Mouse (Mus musculus) hindbrain, embryonic 15.5 days (tissue): Measurements from ENCODE around the gene Cmtr2. TPM values are rescaled to one million over a fixed set of nuclear protein-coding genes. Genes with fewer than 3 reads are reported as not detected.

Experiments
- ATAC-seq: fragments of 200-750 bp; cut with Nextera tagmentation; 2 replicates; pipeline ENCODE4 v1.8.0; 2017; ENCODE audit warnings: low read depth, moderate number of reproducible peaks, moderate TSS enrichment; ENCODE audit not compliant: low FRiP score
- H3K27ac ChIP-seq: fragments of 300-500 bp; sonication (generic); replicated peaks from 2 replicates; pipeline ENCODE4 v1.5.1; 2015; ENCODE audit warnings: mild to moderate bottlenecking, inconsistent platforms
- H3K27me3 ChIP-seq: fragments of 300-500 bp; sonication (generic); 2 replicates; pipeline ENCODE4 v1.6.1; 2015; ENCODE audit warnings: control low read depth, inconsistent platforms
- H3K36me3 ChIP-seq: fragments of 300-500 bp; sonication (generic); 2 replicates; pipeline ENCODE4 v1.6.1; 2015; ENCODE audit warnings: control low read depth, inconsistent platforms
- H3K4me1 ChIP-seq: fragments of 300-500 bp; sonication (generic); replicated peaks from 2 replicates; pipeline ENCODE4 v1.6.1; 2015; ENCODE audit warnings: control low read depth, inconsistent platforms
- H3K4me2 ChIP-seq: fragments of 300-500 bp; sonication (generic); 2 replicates; pipeline ENCODE4 v1.6.1; 2015; ENCODE audit warnings: moderate library complexity, mild to moderate bottlenecking, inconsistent platforms
- H3K4me3 ChIP-seq: fragments of 300-500 bp; sonication (generic); 2 replicates; pipeline ENCODE4 v1.5.1; 2015; ENCODE audit warnings: mild to moderate bottlenecking, inconsistent platforms
- H3K9ac ChIP-seq: fragments of 300-500 bp; sonication (generic); 2 replicates; pipeline ENCODE4 v1.6.1; 2015; ENCODE audit warnings: inconsistent platforms
- H3K9me3 ChIP-seq: fragments of 300-500 bp; sonication (generic); 2 replicates; pipeline ENCODE4 v1.6.1; 2016; ENCODE audit warnings: control low read depth, inconsistent platforms
- WGBS: fragments of 180-500 bp; shearing (Covaris S2); methylation state at CpG from one replicate; pipeline ENCODE4 v1.1.7; 2015; 5-methylcytosine and 5-hydroxymethylcytosine counted together
- polyA plus RNA-seq: library from polyadenylated mRNA; unstranded; fragments of >200 nt; fragmentation: Nextera tagmentation; extraction: Ambion mirVana; gene quantifications from 2 replicates; pipeline ENCODE4 v1.2.1, GENCODE M21; 2015

The Cmtr2 gene
- polyA plus RNA-seq, 1 experiment from 2014 or later = 10.9 TPM

DNA sequence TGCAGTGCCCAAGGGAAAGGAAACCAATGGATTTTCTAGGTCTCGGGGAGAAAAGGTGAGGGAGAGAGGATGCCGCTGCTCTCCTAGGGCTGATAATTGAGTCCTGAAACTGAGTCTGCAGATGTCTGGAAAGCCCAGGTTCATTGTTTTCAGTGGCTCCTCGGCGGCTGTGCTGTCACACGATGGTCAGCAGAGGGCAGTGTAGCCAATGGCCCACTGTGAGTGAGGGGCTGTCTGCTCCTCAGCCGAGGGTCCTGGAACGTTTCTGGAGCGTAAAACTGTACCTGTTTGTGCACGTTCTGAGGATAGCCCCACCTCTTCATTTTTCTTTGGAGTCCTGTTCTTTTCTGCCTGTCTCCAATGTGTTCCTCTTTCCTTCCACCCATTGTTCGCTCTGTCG lies 13.7 kb upstream of the Cmtr2 start:
- Histone ChIP-seq H3K27ac (no peak overlapping the region), H3K4me3 (no peak overlapping the region), H3K36me3 (no peaks in the 10 kb centered on the region), H3K9me3 (no peaks in the 10 kb centered on the region), H3K4me1 (no peaks in the 10 kb centered on the region), H3K9ac (no peak overlapping the region), H3K4me2 (no peak overlapping the region), H3K27me3 (no peaks in the 10 kb centered on the region)
- ATAC-seq = no peak
- WGBS = 29% methylated on average over 11 of the region's 11 CpGs

DNA sequence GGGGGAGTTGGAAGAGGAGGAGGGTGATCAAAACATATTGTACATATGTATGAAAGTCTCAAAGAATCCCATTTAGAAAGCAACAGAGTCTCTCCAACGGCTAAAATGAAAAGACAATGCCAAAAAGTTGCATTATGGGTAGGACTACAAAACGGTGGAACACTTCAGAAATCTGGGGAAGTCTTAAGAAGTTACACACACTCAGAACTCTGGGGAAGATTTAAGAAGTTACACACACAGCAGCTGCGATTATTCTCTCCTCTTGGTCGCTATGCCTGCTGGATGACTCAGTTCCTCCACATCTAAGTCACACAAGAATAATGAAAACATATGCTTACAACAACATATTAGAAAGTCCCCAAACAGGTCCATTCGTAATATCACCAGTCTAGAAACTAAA lies 788 bp downstream of the Cmtr2 start:
- ATAC-seq = no peak
- 83% methylated on average over 5 of the region's 5 CpGs for WGBS
- H3K36me3 ChIP-seq = peaks cover 2% of the 10 kb centered on the region
- no peak overlapping the region for H3K4me2 ChIP-seq
- peaks cover 25% of the 10 kb centered on the region for H3K4me1 ChIP-seq
- H3K27me3 ChIP-seq = no peaks in the 10 kb centered on the region
- H3K9ac ChIP-seq = no peak overlapping the region
- H3K9me3 ChIP-seq = no peaks in the 10 kb centered on the region
- H3K4me3 ChIP-seq = no peak overlapping the region
- no peak overlapping the region for H3K27ac ChIP-seq

DNA sequence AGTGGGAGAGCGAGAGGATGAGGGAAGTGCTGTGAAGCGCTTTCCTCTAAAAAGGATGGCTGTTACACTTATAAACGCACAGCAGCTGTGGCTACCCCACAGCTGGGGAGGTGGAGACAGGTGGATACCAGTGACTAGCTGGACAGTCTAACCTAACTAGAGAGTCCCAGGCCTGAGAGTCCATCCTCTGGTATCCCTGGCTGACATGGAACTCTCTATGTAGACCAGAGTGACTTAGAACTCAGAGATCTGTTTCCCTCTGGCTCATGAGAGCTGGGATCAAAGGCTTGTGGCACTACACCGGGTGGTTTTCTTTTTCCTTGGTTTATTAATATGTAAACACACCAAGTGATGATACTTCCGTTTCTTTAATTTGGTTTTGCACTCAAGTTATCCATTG lies 1.7 kb downstream of the Cmtr2 start:
- peak overlapping the region; percentile 30; the same call in 1 of the 2 replicates for H3K9ac ChIP-seq

DNA sequence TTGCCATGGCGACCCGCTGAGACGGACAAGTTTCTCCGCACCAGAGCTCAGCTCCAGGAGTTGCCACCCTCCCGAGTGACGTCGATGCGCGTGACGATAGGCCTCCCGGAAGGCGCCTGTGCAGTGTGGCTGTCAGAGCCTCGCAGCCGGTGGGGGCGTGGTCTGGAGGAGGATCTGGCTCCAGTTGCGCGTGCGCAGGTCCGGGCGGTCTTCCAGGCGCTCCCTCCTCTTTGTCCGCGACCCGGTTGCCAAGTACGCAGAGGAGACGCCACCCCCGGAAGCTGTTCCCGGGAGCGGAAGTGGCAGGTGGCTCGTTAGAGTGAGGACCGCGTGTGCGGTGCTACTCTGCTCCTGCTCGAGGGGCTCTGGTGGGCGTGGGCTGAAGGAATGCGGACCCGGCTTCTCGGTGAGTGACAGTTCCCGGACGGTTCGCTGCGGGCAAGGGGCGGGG lies 2.2 kb downstream of the Cmtr2 start:
- H3K4me3 ChIP-seq = peak overlapping the region; percentile 58
- peaks cover 17% of the 10 kb centered on the region for H3K36me3 ChIP-seq
- H3K9me3 ChIP-seq = no peaks in the 10 kb centered on the region
- H3K27ac ChIP-seq = peak overlapping the region; percentile 77
- H3K9ac ChIP-seq = peak overlapping the region; percentile 49
- H3K4me1 ChIP-seq = peaks cover 25% of the 10 kb centered on the region
- ATAC-seq = peak; percentile 100
- no peaks in the 10 kb centered on the region for H3K27me3 ChIP-seq
- WGBS = under 1% methylated on average over 43 of the region's 43 CpGs
- H3K4me2 ChIP-seq = peak overlapping the region; percentile 74

More for the DNA sequence above, 1.7 kb downstream of the Cmtr2 start:
- Histone ChIP-seq H3K4me2 (peak overlapping the region; percentile 74), H3K36me3 (peaks cover 12% of the 10 kb centered on the region), H3K9me3 (no peaks in the 10 kb centered on the region), H3K4me1 (peaks cover 25% of the 10 kb centered on the region), H3K27ac (peak overlapping the region; percentile 77), H3K4me3 (peak overlapping the region; percentile 58), H3K27me3 (no peaks in the 10 kb centered on the region)
- peak; percentile 43; the same call in 1 of the 2 replicates for ATAC-seq
- WGBS = 29% methylated on average over 5 of the region's 5 CpGs

DNA sequence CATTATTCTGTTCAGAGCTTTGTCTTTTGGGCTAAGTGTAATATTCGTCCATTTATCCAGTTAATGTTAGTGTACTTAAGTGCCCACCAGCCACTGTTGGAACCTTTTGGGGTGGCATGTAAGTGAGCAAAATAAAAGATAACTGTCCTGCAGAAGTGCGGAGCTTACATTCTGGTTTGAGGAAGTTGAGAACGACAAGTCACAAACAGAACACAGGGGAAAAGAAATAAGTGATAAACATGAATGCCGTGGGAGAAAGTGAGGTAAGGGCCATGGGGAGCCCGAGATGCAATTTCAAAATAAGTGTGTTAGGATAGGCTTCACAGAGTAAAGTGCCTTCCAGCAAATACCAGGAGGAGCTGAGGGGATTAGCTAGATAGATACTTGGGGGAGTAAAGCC lies 3.0 kb downstream of the Cmtr2 start:
- Histone ChIP-seq H3K9ac (peak overlapping the region; percentile 49), H3K27me3 (no peaks in the 10 kb centered on the region), H3K36me3 (peaks cover 25% of the 10 kb centered on the region), H3K4me1 (peaks cover 25% of the 10 kb centered on the region), H3K27ac (no peak overlapping the region), H3K4me2 (peak overlapping the region; percentile 74), H3K9me3 (no peaks in the 10 kb centered on the region), H3K4me3 (peak overlapping the region; percentile 58)
- 78% methylated on average over 5 of the region's 5 CpGs for WGBS
- no peak for ATAC-seq

DNA sequence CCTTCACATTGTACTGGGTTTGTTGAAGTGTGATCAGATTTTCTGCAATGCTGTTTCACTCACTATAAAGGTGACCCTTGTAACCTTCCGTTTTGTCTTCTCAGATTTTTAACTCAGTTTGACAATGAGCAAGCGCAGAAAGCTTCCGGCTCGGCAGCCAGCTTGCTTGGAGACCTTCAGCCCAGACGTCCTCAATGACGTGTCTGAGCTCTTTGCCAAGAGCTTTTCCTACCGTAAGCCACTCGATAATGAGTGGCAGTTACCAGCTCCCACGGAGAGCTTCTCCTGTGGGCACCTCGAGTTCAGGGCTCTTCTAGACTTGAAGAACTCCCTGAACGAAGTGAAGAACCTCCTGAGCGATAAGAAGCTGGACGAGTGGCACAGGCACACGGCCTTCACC lies 5.5 kb downstream of the Cmtr2 start:
- Histone ChIP-seq H3K4me3 (no peak overlapping the region), H3K27ac (no peak overlapping the region), H3K27me3 (no peaks in the 10 kb centered on the region), H3K9ac (no peak overlapping the region), H3K9me3 (no peaks in the 10 kb centered on the region), H3K4me1 (peaks cover 25% of the 10 kb centered on the region), H3K36me3 (peaks cover 32% of the 10 kb centered on the region), H3K4me2 (no peak overlapping the region)
- WGBS = 93% methylated on average over 14 of the region's 14 CpGs
- ATAC-seq = no peak

DNA sequence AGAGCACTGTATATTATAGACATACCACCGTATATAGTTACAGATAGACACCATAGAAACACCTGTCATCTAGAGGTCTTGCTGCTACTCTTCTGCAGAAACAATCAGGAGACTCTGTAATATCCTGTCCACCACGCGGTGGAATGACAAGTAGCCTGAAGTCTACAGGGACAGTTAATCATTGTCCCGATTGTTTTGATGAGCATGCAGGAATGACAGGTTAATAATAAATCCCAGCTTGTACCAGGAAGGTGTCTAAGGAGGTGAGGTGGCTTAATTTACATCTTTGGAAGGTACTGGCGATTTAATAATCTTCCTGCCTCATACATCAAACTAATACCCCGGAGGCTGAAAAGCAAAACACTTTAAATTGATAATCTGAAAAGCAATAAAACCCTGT lies 15.3 kb downstream of the Cmtr2 start:
- 51% methylated on average over 6 of the region's 6 CpGs for WGBS
- Histone ChIP-seq H3K9ac (no peak overlapping the region), H3K4me3 (no peak overlapping the region), H3K36me3 (no peaks in the 10 kb centered on the region), H3K4me2 (no peak overlapping the region), H3K27me3 (no peaks in the 10 kb centered on the region), H3K9me3 (no peaks in the 10 kb centered on the region), H3K4me1 (no peaks in the 10 kb centered on the region), H3K27ac (no peak overlapping the region)
- ATAC-seq = no peak

DNA sequence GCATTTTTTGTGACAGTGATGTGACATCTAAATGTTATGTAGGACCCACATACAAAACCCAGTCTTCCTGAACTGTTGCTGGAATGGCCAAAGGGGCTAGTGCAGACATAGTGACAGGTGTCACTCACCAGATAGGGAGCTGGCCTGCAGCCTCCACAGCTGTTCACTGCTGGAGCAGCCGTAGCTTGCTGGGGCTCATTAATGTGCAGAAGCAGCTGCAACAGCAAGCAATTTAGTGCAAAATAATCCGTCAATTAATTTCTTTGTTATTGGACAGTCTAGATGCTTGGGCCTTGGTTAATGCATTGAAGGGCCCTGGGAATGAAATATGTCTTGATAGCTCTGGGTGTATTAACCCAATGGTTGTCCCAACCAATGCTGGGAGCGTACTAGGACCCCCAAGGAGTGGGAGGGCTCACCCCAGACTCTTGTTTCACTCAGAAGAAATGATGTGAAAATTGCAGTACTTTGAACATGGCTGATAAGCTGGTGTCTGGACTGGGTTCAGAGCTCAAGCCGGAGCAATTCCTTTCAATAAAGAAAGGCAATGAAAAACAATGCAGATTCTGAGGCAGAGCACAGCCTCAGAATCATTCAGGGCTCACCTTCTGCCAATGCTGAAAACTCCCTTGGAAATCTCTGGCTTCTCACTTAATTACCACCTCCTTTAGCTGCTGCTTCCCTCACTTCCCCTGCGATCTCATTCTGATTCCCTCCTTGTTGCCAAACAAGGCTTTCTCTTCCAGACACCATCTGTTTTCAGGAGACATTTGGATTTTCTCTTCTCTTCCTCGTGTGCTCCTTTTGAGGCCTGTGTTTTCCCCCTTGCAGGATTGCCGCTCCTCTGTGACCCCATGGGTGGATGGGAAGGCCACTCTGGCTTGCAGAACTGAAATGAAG lies 27.1 kb downstream of the Cmtr2 start:
- peak overlapping the region; percentile 54 for H3K27ac ChIP-seq
- no peak overlapping the region for H3K9ac ChIP-seq
- H3K9me3 ChIP-seq = no peaks in the 10 kb centered on the region
- no peaks in the 10 kb centered on the region for H3K27me3 ChIP-seq
- H3K4me1 ChIP-seq = peaks cover 10% of the 10 kb centered on the region
- no peak for ATAC-seq
- 39% methylated on average over 7 of the region's 7 CpGs for WGBS
- no peaks in the 10 kb centered on the region for H3K36me3 ChIP-seq
- no peak overlapping the region for H3K4me2 ChIP-seq
- H3K4me3 ChIP-seq = no peak overlapping the region

DNA sequence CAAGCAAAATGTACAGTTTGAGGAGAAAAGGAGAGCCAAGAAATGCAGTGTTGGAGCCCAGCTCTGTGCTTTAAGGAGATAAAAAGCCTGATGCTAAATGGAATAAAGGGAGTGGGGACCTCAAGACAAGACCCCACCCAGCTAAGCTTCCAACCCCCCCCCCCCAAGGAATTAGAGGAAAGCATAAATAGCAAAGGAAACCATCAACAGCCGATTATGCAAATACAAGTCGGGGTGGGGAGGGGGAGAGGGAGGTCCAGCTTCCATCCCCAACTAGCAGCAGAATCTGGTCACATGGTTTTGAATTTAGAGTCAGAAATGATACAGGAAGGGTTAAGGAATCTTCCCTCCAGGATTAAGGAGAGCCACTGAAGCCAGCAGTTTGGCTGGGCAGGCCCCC lies 29.1 kb downstream of the Cmtr2 start:
- no peaks in the 10 kb centered on the region for H3K27me3 ChIP-seq
- no peak overlapping the region for H3K27ac ChIP-seq
- WGBS = 57% methylated on average over 2 of the region's 2 CpGs
- H3K9ac ChIP-seq = no peak overlapping the region
- ATAC-seq = no peak
- no peaks in the 10 kb centered on the region for H3K9me3 ChIP-seq
- H3K4me3 ChIP-seq = no peak overlapping the region
- no peaks in the 10 kb centered on the region for H3K36me3 ChIP-seq
- H3K4me1 ChIP-seq = peaks cover 10% of the 10 kb centered on the region
- no peak overlapping the region for H3K4me2 ChIP-seq

DNA sequence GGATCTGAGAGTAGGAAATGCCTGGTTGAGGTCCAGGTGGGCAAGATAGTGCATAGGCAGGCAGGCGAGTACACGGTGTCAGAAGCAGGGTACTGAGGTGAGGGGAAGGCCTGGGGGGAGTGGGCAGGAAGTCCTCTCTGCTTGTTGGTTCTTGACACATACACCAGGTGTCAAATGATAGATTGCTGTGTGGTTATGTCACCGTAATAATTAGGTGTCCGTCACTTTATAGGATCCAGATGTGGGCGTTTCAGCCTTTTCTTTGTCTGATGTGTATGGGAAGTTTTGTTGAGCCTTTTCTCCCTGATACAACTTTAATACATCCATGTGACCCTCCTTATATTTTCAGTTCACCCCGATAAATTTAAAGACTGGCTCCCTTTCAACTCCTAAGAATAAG lies 31.8 kb downstream of the Cmtr2 start:
- Histone ChIP-seq H3K4me1 (peaks cover 10% of the 10 kb centered on the region), H3K4me2 (no peak overlapping the region), H3K9me3 (no peaks in the 10 kb centered on the region), H3K27me3 (no peaks in the 10 kb centered on the region), H3K36me3 (no peaks in the 10 kb centered on the region), H3K4me3 (no peak overlapping the region), H3K9ac (no peak overlapping the region), H3K27ac (no peak overlapping the region)
- no peak for ATAC-seq
- WGBS = 90% methylated on average over 6 of the region's 6 CpGs

DNA sequence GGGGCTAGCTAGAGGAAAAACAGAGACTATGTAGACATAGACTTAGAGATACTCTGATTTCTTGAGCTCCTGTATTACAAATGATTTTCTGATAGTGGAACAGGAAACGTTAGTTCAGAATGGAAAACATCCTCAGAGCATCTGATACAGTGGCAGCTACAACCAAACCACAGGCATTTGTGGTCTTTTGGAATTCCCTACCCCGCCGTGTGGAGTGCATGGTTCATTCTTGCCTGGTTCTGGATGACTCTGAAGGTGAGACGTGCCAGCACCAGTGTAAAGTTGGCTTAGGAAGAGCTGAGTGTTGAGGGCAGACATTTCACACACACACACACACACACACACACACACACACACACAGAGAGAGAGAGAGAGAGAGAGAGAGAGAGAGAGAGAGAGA lies 38.5 kb downstream of the Cmtr2 start:
- no peak overlapping the region for H3K4me3 ChIP-seq
- H3K4me2 ChIP-seq = no peak overlapping the region
- no peaks in the 10 kb centered on the region for H3K36me3 ChIP-seq
- H3K9me3 ChIP-seq = no peaks in the 10 kb centered on the region
- no peak for ATAC-seq
- H3K27me3 ChIP-seq = no peaks in the 10 kb centered on the region
- no peaks in the 10 kb centered on the region for H3K4me1 ChIP-seq
- no peak overlapping the region for H3K9ac ChIP-seq
- WGBS = 83% methylated on average over 4 of the region's 4 CpGs
- no peak overlapping the region for H3K27ac ChIP-seq

DNA sequence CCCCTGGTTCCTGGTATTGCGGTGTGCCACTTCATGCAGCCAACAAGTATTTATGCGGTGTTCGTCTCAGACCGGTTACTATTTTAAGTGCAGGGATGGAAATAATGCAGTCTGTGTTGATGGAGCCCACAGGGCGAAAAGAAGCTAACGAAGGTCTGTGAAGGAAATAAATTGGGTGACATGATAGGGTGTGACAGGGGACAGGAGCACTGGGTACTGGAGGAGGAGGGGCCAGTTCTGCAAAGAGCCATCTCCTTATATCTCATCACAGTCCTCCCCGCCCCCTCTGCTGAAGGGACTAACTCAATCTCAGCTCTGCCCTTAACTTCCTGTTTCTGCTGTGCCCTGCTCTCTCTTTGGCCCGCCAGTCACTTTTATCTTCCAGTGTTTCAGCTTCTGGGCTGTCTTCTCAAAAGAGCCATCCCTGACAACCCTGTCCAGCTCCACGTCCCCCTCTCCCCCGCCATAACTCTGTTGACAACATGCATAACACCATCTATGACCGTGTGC lies 50.4 kb downstream of the Cmtr2 start:
- H3K27ac ChIP-seq = no peak overlapping the region
- no peaks in the 10 kb centered on the region for H3K27me3 ChIP-seq
- no peak overlapping the region for H3K4me2 ChIP-seq
- no peaks in the 10 kb centered on the region for H3K36me3 ChIP-seq
- H3K9ac ChIP-seq = no peak overlapping the region
- H3K9me3 ChIP-seq = no peaks in the 10 kb centered on the region
- H3K4me1 ChIP-seq = peaks cover 11% of the 10 kb centered on the region
- no peak for ATAC-seq
- H3K4me3 ChIP-seq = no peak overlapping the region
- 76% methylated on average over 11 of the region's 11 CpGs for WGBS
